Mouse (Mus musculus) intestine, embryonic 16.5 days (tissue): ENCODE data around the gene Ralgps2. TPM values are rescaled to one million over a fixed set of nuclear protein-coding genes. Genes with fewer than 3 reads are reported as not detected.

Experiments used
- ATAC-seq: fragments of 200-750 bp; cut with Nextera tagmentation; 2 replicates; pipeline ENCODE4 v1.8.0; 2017; ENCODE audit warnings: moderate TSS enrichment, moderate library complexity
- H3K27ac ChIP-seq: fragments of 300-500 bp; sonication (generic); 2 replicates; pipeline ENCODE4 v1.5.1; 2014; ENCODE audit warnings: mild to moderate bottlenecking, low read length
- H3K27me3 ChIP-seq: fragments of 300-500 bp; sonication (generic); replicated peaks from 2 replicates; pipeline ENCODE4 v1.6.1; 2014; ENCODE audit warnings: low read length, control low read depth, mixed read lengths; ENCODE audit not compliant: control insufficient read depth, insufficient read depth
- H3K36me3 ChIP-seq: fragments of 300-500 bp; sonication (generic); 2 replicates; pipeline ENCODE4 v1.6.1; 2014; ENCODE audit warnings: low read length, control low read depth; ENCODE audit not compliant: control insufficient read depth, insufficient read depth
- H3K4me1 ChIP-seq: fragments of 300-500 bp; sonication (generic); 2 replicates; pipeline ENCODE4 v1.6.1; 2014; ENCODE audit warnings: low read length, control low read depth, mixed read lengths; ENCODE audit not compliant: control insufficient read depth, insufficient read depth
- H3K4me2 ChIP-seq: fragments of 300-500 bp; sonication (generic); 2 replicates; pipeline ENCODE4 v1.6.1; 2014; ENCODE audit warnings: low read depth, low read length, control low read depth
- H3K4me3 ChIP-seq: fragments of 300-500 bp; sonication (generic); 2 replicates; pipeline ENCODE4 v1.5.1; 2014; ENCODE audit warnings: mild to moderate bottlenecking, low read length
- H3K9ac ChIP-seq: fragments of 300-500 bp; sonication (generic); 2 replicates; pipeline ENCODE4 v1.6.1; 2014; ENCODE audit warnings: low read depth, low read length
- H3K9me3 ChIP-seq: fragments of 300-500 bp; sonication (generic); 2 replicates; pipeline ENCODE4 v1.6.1; 2016; ENCODE audit warnings: low read length, control low read depth; ENCODE audit not compliant: control insufficient read depth
- WGBS: fragments of 180-500 bp; shearing (Covaris S2); extraction: QIAGEN DNeasy Blood & Tissue Kit; methylation state at CpG from one replicate; pipeline ENCODE4 v1.1.7; 2014; 5-methylcytosine and 5-hydroxymethylcytosine counted together
- polyA plus RNA-seq: library from polyadenylated mRNA; unstranded; fragments of >200 nt; fragmentation: Nextera tagmentation; extraction: Ambion mirVana; gene quantifications from 2 replicates; pipeline ENCODE4 v1.2.1, GENCODE M21; 2015

Ralgps2 gene
- polyA plus RNA-seq, 1 experiment from 2014 or later, result 30.6 TPM

DNA sequence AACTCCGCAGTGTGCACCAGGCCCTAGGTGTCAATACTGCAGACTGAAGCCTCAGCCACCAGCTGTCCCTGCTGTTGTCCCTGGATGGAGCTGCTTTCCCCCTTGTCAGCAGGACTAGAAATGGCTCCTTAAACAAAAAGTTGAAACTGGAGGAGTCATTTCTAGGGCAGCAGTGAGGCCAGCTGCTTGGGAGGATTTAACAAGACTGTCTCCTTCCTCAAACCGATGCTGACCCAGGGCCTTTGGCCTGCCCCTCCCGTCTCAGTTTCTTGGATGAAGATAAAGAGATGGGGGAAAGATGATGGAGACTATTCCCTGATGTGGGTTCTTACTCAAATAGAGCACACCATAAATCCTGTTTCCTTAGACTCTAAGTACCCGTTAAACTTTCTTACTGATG lies 164.2 kb downstream of the Ralgps2 start:
- Histone ChIP-seq H3K36me3 (no peaks in the 10 kb centered on the region), H3K4me3 (no peak overlapping the region), H3K4me2 (no peak overlapping the region), H3K9ac (no peak overlapping the region), H3K27me3 (no peaks in the 10 kb centered on the region), H3K4me1 (0 out of 2 replicates have a peak, but pooled peaks cover 4% of the 10 kb centered on the region), H3K27ac (no peak overlapping the region), H3K9me3 (no peaks in the 10 kb centered on the region)
- ATAC-seq, result no peak
- 69% methylated on average over 4 of the region's 4 CpGs for WGBS

DNA sequence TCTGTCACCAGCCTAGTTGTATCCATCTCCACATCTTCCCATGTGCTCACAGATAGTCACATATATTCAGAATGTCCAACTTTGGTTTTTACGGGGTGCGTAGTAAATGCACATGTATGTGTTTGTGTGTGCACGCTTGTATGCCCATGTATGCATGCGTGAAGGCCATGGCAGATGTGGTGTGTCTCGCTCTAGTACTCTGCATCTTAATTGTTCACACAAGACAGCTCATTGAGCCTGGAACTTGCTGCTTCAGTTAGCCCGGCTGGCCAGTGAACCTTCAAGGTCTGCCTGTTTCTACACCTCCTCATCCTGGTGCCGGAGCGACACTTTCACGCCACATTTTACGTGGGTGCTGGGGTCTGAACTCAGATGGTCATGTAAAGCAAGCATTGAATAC lies 168.6 kb downstream of the Ralgps2 start:
- no peak overlapping the region for H3K9ac ChIP-seq
- H3K4me3 ChIP-seq, result no peak overlapping the region
- 0 out of 2 replicates have a peak, but pooled peaks cover 3% of the 10 kb centered on the region for H3K4me1 ChIP-seq
- ATAC-seq, result no peak
- no peak overlapping the region for H3K27ac ChIP-seq
- no peak overlapping the region for H3K4me2 ChIP-seq
- H3K9me3 ChIP-seq, result peaks cover 4% of the 10 kb centered on the region; the same call in 1 of the 2 replicates
- H3K36me3 ChIP-seq, result no peaks in the 10 kb centered on the region
- H3K27me3 ChIP-seq, result no peaks in the 10 kb centered on the region
- 96% methylated on average over 10 of the region's 10 CpGs for WGBS

DNA sequence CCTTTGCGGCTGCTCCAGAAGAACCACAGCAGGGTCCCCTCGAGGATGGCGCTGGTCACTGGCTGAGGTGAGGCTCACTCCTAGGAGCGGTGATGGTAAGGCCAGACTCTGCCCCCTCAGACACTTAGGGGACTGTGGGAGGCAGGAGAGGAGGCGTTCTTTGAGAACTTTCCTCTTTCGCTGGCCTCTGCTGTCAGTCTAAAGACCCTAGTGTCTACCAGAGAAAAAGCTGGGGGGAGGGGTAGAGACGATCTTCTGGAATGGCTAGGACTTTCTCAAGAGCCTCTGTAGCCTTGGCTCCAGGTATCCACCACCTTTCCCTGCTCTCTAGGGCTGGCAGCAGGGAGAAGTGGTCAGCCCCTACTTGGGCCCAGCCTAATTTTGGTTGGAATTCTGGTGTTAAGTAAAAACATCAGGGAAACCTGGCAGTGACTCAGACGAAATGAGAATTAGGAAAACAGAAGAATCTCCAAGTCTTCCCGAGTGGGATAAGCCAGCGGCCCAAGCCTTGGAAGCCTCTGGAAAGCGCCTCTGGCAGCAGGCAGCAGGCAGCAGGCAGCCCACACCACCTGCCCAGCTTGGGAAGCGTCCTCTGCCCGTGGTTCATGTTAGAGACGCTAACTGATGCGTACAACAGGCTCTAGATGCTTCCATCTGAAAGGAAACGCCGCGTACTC lies 169.7 kb downstream of the Ralgps2 start:
- H3K4me3 ChIP-seq, result no peak overlapping the region
- H3K4me1 ChIP-seq, result 0 out of 2 replicates have a peak, but pooled peaks cover 3% of the 10 kb centered on the region
- no peak overlapping the region for H3K4me2 ChIP-seq
- H3K9ac ChIP-seq, result no peak overlapping the region
- H3K9me3 ChIP-seq, result peaks cover 4% of the 10 kb centered on the region; the same call in 1 of the 2 replicates
- ATAC-seq, result no peak
- WGBS, result 78% methylated on average over 18 of the region's 18 CpGs
- H3K27ac ChIP-seq, result no peak overlapping the region
- H3K27me3 ChIP-seq, result no peaks in the 10 kb centered on the region
- no peaks in the 10 kb centered on the region; the same call in 1 of the 2 replicates for H3K36me3 ChIP-seq

DNA sequence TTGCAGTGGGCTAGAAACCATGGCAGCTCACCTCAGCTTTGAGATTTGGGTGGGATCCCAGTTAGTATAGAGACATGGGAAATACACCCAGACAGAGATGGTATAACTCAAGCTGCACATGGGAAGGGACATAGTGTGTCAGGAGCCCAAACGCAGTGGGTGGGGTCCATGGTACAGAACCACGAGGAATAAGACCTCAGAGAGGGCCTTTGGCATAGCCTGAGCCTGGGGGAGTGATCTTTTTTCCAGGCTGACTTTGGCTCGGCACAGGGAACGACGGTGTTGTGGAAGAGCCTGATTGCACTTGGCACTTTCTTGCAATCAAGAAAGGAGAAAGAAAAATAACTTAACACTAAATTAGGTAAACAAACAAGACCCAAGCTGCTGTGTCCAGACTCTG lies 170.3 kb downstream of the Ralgps2 start:
- no peak overlapping the region for H3K4me3 ChIP-seq
- H3K27ac ChIP-seq, result no peak overlapping the region
- no peaks in the 10 kb centered on the region for H3K27me3 ChIP-seq
- H3K36me3 ChIP-seq, result no peaks in the 10 kb centered on the region; the same call in 1 of the 2 replicates
- ATAC-seq, result no peak
- no peak overlapping the region for H3K4me2 ChIP-seq
- no peak overlapping the region for H3K9ac ChIP-seq
- 55% methylated on average over 5 of the region's 5 CpGs for WGBS
- 0 out of 2 replicates have a peak, but pooled peaks cover 3% of the 10 kb centered on the region for H3K4me1 ChIP-seq
- H3K9me3 ChIP-seq, result peaks cover 4% of the 10 kb centered on the region; the same call in 1 of the 2 replicates

DNA sequence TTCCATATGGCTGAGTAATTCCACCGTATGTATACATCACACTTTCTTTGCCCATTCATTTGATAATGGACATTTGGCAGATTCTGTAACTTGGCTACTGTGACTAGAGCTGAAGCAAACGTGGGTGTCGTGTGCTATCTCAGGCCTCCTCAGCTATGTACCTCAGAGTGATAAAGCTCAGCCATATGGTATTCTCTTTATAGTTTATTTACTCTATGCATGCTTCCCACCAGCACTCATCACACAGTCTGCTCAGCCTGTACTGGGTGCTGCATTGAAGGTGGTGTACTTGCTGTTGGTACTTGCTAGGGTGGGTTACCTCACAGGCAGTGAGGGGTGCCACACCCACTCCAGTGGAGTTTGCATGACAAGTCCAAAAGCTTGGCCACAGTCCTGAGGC lies 174.1 kb downstream of the Ralgps2 start:
- Histone ChIP-seq H3K36me3 (no peaks in the 10 kb centered on the region; the same call in 1 of the 2 replicates), H3K27ac (no peak overlapping the region), H3K27me3 (no peaks in the 10 kb centered on the region), H3K9ac (no peak overlapping the region), H3K4me1 (0 out of 2 replicates have a peak, but pooled peaks cover 3% of the 10 kb centered on the region), H3K4me3 (no peak overlapping the region), H3K9me3 (peaks cover 4% of the 10 kb centered on the region; the same call in 1 of the 2 replicates), H3K4me2 (no peak overlapping the region)
- ATAC-seq, result no peak
- WGBS, result 84% methylated on average over 3 of the region's 3 CpGs

DNA sequence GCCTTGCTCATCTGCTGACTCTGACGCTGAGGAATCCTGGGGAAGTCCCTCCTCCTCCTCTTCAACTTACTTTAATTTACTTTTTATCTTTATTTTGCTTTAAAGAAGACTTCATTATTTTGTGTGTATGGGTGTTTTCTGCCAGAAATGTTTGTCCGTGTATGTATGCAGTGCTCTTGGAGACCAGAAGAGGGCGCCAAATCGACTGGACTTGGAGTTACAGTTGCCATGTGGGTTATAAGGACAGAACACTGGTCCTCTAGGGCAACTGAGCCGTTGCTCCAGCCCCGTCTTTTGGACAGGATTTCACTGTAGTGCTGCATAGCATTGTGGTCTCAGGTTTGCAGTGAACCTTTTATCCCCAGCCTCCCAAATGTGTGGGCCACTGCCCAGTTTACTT lies 174.8 kb downstream of the Ralgps2 start:
- H3K27ac ChIP-seq, result no peak overlapping the region
- 0 out of 2 replicates have a peak, but pooled peaks cover 2% of the 10 kb centered on the region for H3K4me1 ChIP-seq
- peaks cover 4% of the 10 kb centered on the region; the same call in 1 of the 2 replicates for H3K9me3 ChIP-seq
- no peak overlapping the region for H3K9ac ChIP-seq
- no peak for ATAC-seq
- H3K36me3 ChIP-seq, result no peaks in the 10 kb centered on the region; the same call in 1 of the 2 replicates
- no peak overlapping the region for H3K4me3 ChIP-seq
- WGBS, result 74% methylated on average over 6 of the region's 6 CpGs
- H3K27me3 ChIP-seq, result no peaks in the 10 kb centered on the region
- H3K4me2 ChIP-seq, result no peak overlapping the region

DNA sequence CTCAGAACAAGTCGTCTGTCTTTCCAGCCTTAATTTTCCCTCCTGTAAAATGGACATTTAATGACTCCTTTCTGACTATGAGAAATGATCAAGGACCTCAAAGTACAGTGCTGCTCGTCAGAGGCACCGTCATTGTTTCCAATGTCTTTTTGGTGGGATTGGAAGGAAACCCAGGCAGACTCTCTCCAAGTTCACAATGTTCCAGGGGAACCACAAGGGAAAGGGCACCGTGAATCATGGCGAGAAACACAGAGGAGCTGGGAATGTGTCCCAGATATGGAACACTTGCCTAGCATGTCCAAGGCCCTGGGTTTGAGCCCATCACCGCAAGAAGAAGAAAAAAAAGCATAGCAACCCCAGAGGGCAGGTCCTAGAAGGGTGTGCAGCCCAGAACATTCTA lies 176.1 kb downstream of the Ralgps2 start:
- ATAC-seq, result no peak
- Histone ChIP-seq H3K9ac (no peak overlapping the region), H3K4me1 (0 out of 2 replicates have a peak, but pooled peaks cover 1% of the 10 kb centered on the region), H3K4me2 (no peak overlapping the region), H3K27me3 (no peaks in the 10 kb centered on the region), H3K36me3 (no peaks in the 10 kb centered on the region; the same call in 1 of the 2 replicates), H3K9me3 (peaks cover 4% of the 10 kb centered on the region; the same call in 1 of the 2 replicates), H3K4me3 (no peak overlapping the region), H3K27ac (no peak overlapping the region)
- WGBS, result 91% methylated on average over 6 of the region's 6 CpGs

DNA sequence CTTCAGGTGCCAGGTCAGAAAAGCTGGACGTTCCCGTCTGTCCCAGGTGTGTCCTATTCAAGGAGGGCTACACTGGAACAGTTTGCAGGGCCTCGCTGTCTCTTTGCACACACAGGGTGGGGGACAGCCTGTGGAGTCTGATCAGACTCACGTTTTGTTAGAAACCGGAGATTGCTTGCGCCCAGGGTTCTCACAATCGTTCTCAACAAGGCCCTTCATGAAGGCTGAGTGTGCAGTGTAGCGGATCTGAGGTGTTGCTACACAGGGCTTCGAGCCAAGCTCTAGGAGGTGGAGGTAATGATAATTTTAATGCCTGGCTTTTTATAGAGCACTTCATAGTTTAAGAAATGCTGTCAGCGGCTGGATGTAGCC lies 178.0 kb downstream of the Ralgps2 start:
- WGBS, result 68% methylated on average over 10 of the region's 10 CpGs
- Histone ChIP-seq H3K4me1 (peaks cover 6% of the 10 kb centered on the region; the same call in 1 of the 2 replicates), H3K4me3 (no peak overlapping the region), H3K36me3 (no peaks in the 10 kb centered on the region; the same call in 1 of the 2 replicates), H3K27ac (no peak overlapping the region), H3K27me3 (no peaks in the 10 kb centered on the region), H3K4me2 (no peak overlapping the region), H3K9me3 (no peaks in the 10 kb centered on the region), H3K9ac (no peak overlapping the region)
- ATAC-seq, result no peak

DNA sequence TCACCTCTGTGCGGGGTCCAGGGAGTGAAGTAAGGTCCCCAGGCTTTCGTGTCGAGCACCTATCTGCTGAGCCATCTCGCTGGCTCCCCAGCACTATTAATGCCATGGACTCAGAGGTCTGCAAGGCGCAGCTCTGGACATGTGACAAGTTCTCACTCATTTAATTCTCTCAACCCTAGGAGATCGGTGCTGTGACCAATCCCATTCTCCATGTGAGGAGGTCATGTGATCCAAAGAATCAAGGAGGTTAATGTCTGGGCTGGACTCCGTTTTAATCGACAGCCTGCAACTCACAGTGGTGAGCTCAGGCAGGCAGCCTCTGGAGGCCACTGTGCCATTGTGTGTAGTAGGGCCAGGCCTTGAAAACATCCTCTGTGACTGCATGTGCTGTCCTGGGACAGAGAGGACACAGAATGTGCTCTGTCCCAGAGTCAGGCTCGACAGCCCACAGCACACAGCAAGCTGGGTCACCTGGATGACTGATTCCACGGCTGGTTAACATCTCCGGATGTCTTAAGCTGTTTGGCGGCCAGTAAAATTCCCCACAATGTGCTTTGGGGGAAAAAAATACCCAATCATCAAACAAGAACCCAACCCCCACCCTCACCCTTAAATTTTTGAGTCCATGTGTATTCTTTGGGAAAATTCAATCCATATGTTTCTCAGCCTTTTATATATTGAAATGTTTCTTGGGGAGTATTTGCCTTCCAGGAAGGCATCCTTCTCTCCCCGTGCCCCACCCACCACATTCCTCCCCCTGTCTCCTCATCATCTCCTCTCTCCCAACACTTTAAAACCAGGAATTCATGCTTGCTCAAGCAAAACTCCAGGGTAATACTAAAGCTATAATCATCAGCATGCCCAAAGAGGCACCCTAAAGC lies 178.6 kb downstream of the Ralgps2 start:
- 73% methylated on average over 13 of the region's 13 CpGs for WGBS
- no peak overlapping the region for H3K4me3 ChIP-seq
- H3K4me2 ChIP-seq, result no peak overlapping the region
- no peaks in the 10 kb centered on the region for H3K9me3 ChIP-seq
- H3K36me3 ChIP-seq, result no peaks in the 10 kb centered on the region; the same call in 1 of the 2 replicates
- no peaks in the 10 kb centered on the region for H3K27me3 ChIP-seq
- H3K27ac ChIP-seq, result no peak overlapping the region
- no peak for ATAC-seq
- H3K4me1 ChIP-seq, result peaks cover 6% of the 10 kb centered on the region; the same call in 1 of the 2 replicates
- H3K9ac ChIP-seq, result no peak overlapping the region
